Mouse (Mus musculus) regulatory T cell (primary cell): ENCODE data around the gene Esyt1.
"Not testable (repeated sequence)": the region's sequence is repeated elsewhere in the genome, so short reads cannot be mapped to it uniquely, and the experiment has no call there.

Experiments used
- in situ Hi-C: fragments of 300-600 bp; cut with MboI, MseI; formaldehyde crosslinking; loops from one replicate; pipeline ENCODE4 v1.15.1; 2025; ENCODE audit warnings: high pct_unique_total_duplicates

Gene Esyt1

GRCm38 (mm10) chr10:128505974-128506373 lies 19.7 kb downstream of the Esyt1 start:
- in situ Hi-C loops: no loop called here

GRCm38 (mm10) chr10:128505371-128505667 lies 20.4 kb downstream of the Esyt1 start:
- in situ Hi-C loops: not testable (repeated sequence)

- in situ Hi-C loops: no loop called here
These were observed 20.9 kb downstream of the Esyt1 start for GRCm38 (mm10) chr10:128504641-128505370.

- in situ Hi-C loops: no loop called here
These were observed 21.7 kb downstream of the Esyt1 start for GRCm38 (mm10) chr10:128504012-128504411.

GRCm38 (mm10) chr10:128503532-128503931 lies 22.1 kb downstream of the Esyt1 start:
- in situ Hi-C loops: no loop called here

GRCm38 (mm10) chr10:128502341-128502740 lies 23.3 kb downstream of the Esyt1 start:
- in situ Hi-C loops: no loop called here

- in situ Hi-C loops: loop anchor here (10.0 kb wide), 1 partner anchor 824 kb away; no protein-coding TSS in a partner anchor
These were observed 26.5 kb downstream of the Esyt1 start for GRCm38 (mm10) chr10:128499116-128499671.

GRCm38 (mm10) chr10:128498590-128498989 lies 27.1 kb downstream of the Esyt1 start, which contains the start of gene Myl6b:
Gene Myl6b, minus strand, starts transcription at chr10:128498685.
- in situ Hi-C loops: loop anchor here (10.0 kb wide), 1 partner anchor 824 kb away; no protein-coding TSS in a partner anchor

- in situ Hi-C loops: loop anchor here (10.0 kb wide), 1 partner anchor 822 kb away; no protein-coding TSS in a partner anchor
These were observed 28.4 kb downstream of the Esyt1 start for GRCm38 (mm10) chr10:128497134-128497737.

- in situ Hi-C loops: loop anchor here (10.0 kb wide), 1 partner anchor 822 kb away; no protein-coding TSS in a partner anchor
These were observed 29.1 kb downstream of the Esyt1 start for GRCm38 (mm10) chr10:128496509-128497077.

GRCm38 (mm10) chr10:128495903-128496302 lies 29.8 kb downstream of the Esyt1 start:
- in situ Hi-C loops: loop anchor here (10.0 kb wide), 1 partner anchor 821 kb away; no protein-coding TSS in a partner anchor

GRCm38 (mm10) chr10:128495270-128495669 lies 30.4 kb downstream of the Esyt1 start:
- in situ Hi-C loops: loop anchor here (10.0 kb wide), 1 partner anchor 820 kb away; no protein-coding TSS in a partner anchor

GRCm38 (mm10) chr10:128494667-128495245 lies 30.9 kb downstream of the Esyt1 start:
- in situ Hi-C loops: loop anchor here (10.0 kb wide), 1 partner anchor 820 kb away; no protein-coding TSS in a partner anchor

- in situ Hi-C loops: loop anchor here (10.0 kb wide), 1 partner anchor 819 kb away; no protein-coding TSS in a partner anchor
These were observed 31.7 kb downstream of the Esyt1 start, which contains the start of gene Myl6 for GRCm38 (mm10) chr10:128493695-128494666. Gene Myl6, minus strand, starts transcription at chr10:128494145.

- in situ Hi-C loops: loop anchor here (10.0 kb wide), 1 partner anchor 819 kb away; no protein-coding TSS in a partner anchor
These were observed 32.4 kb downstream of the Esyt1 start for GRCm38 (mm10) chr10:128493319-128493694.

- in situ Hi-C loops: loop anchor here (10.0 kb wide), 1 partner anchor 818 kb away; no protein-coding TSS in a partner anchor
These were observed 32.9 kb downstream of the Esyt1 start for GRCm38 (mm10) chr10:128492633-128493311.

GRCm38 (mm10) chr10:128492051-128492450 lies 33.6 kb downstream of the Esyt1 start:
- in situ Hi-C loops: loop anchor here (10.0 kb wide), 1 partner anchor 817 kb away; no protein-coding TSS in a partner anchor

- in situ Hi-C loops: loop anchor here (10.0 kb wide), 1 partner anchor 817 kb away; no protein-coding TSS in a partner anchor
These were observed 34.2 kb downstream of the Esyt1 start for GRCm38 (mm10) chr10:128491495-128491894.

- in situ Hi-C loops: loop anchor here (10.0 kb wide), 1 partner anchor 816 kb away; no protein-coding TSS in a partner anchor
These were observed 34.8 kb downstream of the Esyt1 start for GRCm38 (mm10) chr10:128490912-128491311.
